Mouse (Mus musculus) kidney, postnatal 14 days (tissue): ENCODE measurements at regions not wholly inside any gene's neighbourhood (a gene's known extent, or its start where the extent isn't known, plus 50 kb on each side); places are given as distances from the start of the nearest gene placed in this dataset.
A peak's percentile ranks its signal among the peaks of the same experiment; 100 is the strongest.

Experiments
- DNase-seq: peaks from one replicate; pipeline ENCODE4 v3.0.0; 2022; ENCODE audit warnings: mixed read lengths

GRCm38 (mm10) chr2:117825088-117825487 lies 286.6 kb upstream of the Thbs1 start:
- DNase-seq: no peak

- DNase-seq: no peak
These were observed 284.4 kb upstream of the Thbs1 start for GRCm38 (mm10) chr2:117827278-117827677.

GRCm38 (mm10) chr2:117838387-117838786 lies 273.3 kb upstream of the Thbs1 start:
- DNase-seq: peak; percentile 24

GRCm38 (mm10) chr2:117840406-117840805 lies 271.3 kb upstream of the Thbs1 start:
- DNase-seq: no peak

- no peak for DNase-seq
These were observed 269.2 kb upstream of the Thbs1 start for GRCm38 (mm10) chr2:117842309-117842986.

GRCm38 (mm10) chr2:117852442-117852841 lies 259.2 kb upstream of the Thbs1 start:
- DNase-seq: no peak

- no peak for DNase-seq
These were observed 249.4 kb upstream of the Thbs1 start for GRCm38 (mm10) chr2:117862301-117862700.

GRCm38 (mm10) chr2:117865119-117865518 lies 246.6 kb upstream of the Thbs1 start:
- no peak for DNase-seq

GRCm38 (mm10) chr2:117866946-117867345 lies 244.7 kb upstream of the Thbs1 start:
- no peak for DNase-seq

- DNase-seq: peak; percentile 29
These were observed 244.3 kb upstream of the Thbs1 start for GRCm38 (mm10) chr2:117867409-117867808.

GRCm38 (mm10) chr2:117868857-117869256 lies 242.8 kb upstream of the Thbs1 start:
- DNase-seq: no peak

GRCm38 (mm10) chr2:117871507-117872282 lies 240.0 kb upstream of the Thbs1 start:
- no peak for DNase-seq

- DNase-seq: no peak
These were observed 233.9 kb upstream of the Thbs1 start for GRCm38 (mm10) chr2:117877816-117878215.

- DNase-seq: no peak
These were observed 229.5 kb upstream of the Thbs1 start for GRCm38 (mm10) chr2:117882136-117882535.

GRCm38 (mm10) chr2:117882890-117883289 lies 228.8 kb upstream of the Thbs1 start:
- no peak for DNase-seq

GRCm38 (mm10) chr2:117886516-117886915 lies 225.2 kb upstream of the Thbs1 start:
- DNase-seq: no peak

- no peak for DNase-seq
These were observed 210.4 kb upstream of the Thbs1 start for GRCm38 (mm10) chr2:117901311-117901710.

- no peak for DNase-seq
These were observed 208.8 kb upstream of the Thbs1 start for GRCm38 (mm10) chr2:117902837-117903236.

- DNase-seq: no peak
These were observed 208.0 kb upstream of the Thbs1 start for GRCm38 (mm10) chr2:117903705-117904104.

GRCm38 (mm10) chr2:117906509-117906908 lies 205.2 kb upstream of the Thbs1 start:
- no peak for DNase-seq

- DNase-seq: no peak
These were observed 200.9 kb upstream of the Thbs1 start for GRCm38 (mm10) chr2:117910781-117911180.

GRCm38 (mm10) chr2:117912722-117913121 lies 199.0 kb upstream of the Thbs1 start:
- DNase-seq: no peak

GRCm38 (mm10) chr2:117913846-117914245 lies 197.8 kb upstream of the Thbs1 start:
- no peak for DNase-seq

GRCm38 (mm10) chr2:117915821-117916220 lies 195.9 kb upstream of the Thbs1 start:
- DNase-seq: no peak
